Mouse (Mus musculus): ENCODE data around the gene Gusb. TPM values are rescaled to one million over a fixed set of nuclear protein-coding genes. Genes with fewer than 3 reads are reported as not detected.

The Gusb gene
- polyA plus RNA-seq, 1 experiment from 2014 or later: 33.3 TPM

DNA sequence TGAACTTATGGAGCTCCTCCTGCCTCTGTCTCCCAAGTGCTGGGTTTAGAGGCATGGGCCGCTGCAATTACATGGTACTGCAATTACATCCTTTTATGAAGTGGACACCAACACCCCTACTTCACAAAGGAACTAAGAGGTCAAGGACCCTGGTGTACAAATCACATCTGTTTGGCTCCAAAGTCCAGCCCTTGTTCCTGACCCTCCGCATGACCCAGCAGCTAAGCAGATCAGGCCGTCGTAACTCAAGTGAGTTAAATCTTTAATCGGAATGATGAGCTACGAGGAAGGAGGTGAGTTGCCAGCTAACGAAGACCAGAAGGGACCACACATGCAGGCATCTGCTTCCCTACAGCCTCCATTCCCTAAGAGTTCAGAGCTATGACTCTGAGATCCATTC lies 19.5 kb upstream of the Gusb start:
- H3K9me3 ChIP-seq: no peaks in the 10 kb centered on the region
- H3K27me3 ChIP-seq: peaks cover 15% of the 10 kb centered on the region
- no peak overlapping the region for H3K9ac ChIP-seq
- no peak overlapping the region for H3K4me2 ChIP-seq
- peaks cover 8% of the 10 kb centered on the region; the same call in 1 of the 2 replicates for H3K36me3 ChIP-seq
- peaks cover 18% of the 10 kb centered on the region for H3K4me1 ChIP-seq (replicated peaks)
- ATAC-seq (ENCODE audit: low read depth): no peak
- H3K27ac ChIP-seq (replicated peaks): no peak overlapping the region
- H3K4me3 ChIP-seq: no peak overlapping the region
- WGBS: 81% methylated on average over 7 of the region's 7 CpGs

DNA sequence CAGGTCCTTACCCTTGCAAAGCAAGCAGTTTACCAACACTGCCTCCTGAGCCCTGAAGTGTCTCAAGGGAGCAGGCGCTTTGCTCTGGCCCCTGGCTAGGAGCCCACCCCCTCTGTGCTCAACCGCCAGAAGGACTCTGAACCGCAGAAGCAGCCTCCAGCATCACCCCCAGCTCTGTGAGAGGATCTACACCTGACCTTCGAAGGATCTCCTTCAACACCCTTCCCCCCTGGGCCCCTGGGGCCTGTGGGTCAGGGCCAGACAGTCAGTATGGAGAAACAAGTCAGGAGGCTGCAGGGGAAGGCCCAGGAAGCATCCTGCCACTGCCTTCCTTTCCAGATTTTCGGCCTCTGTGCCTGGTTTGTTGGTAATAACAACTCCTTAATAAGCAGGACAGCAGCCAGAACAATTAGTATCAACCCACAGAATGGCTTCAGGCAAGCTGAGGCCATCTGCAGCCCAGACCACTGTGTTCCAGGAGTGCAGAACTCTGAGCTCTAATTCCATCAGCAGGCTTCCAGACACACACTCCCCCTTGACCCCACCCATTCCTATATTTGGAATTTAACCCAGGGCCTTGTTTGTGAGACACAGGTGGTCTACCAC lies 18.6 kb upstream of the Gusb start:
- Histone ChIP-seq H3K9ac (no peak overlapping the region; the same call in 1 of the 2 replicates), H3K9me3 (no peaks in the 10 kb centered on the region), H3K27ac (replicated peaks) (0 out of 2 replicates have a peak overlapping the region, but pooled peaks have one; percentile 15), H3K36me3 (peaks cover 9% of the 10 kb centered on the region; the same call in 1 of the 2 replicates), H3K27me3 (peaks cover 6% of the 10 kb centered on the region; the same call in 1 of the 2 replicates), H3K4me3 (no peak overlapping the region), H3K4me1 (replicated peaks) (peaks cover 18% of the 10 kb centered on the region), H3K4me2 (no peak overlapping the region)
- 73% methylated on average over 5 of the region's 5 CpGs for WGBS
- no peak for ATAC-seq (ENCODE audit: low read depth)

DNA sequence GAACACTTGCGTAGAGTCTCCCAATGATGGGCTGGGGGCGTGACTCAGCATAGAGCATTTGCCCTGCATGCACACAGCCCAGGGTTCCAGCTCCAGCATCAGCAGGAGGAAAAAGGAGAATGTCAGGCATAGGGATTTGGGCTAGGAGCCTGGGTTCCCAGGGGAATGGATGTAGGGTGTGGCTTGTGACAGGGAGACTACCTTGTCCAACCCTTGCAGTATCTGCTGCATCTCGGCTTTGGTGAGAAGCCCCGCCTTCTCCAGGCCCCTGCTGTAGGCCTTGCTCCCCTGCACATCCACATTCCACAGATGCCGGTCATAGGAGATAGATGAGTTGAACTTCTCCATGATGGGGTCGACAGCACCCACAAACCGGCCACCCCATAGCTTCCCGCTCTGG lies 16.6 kb upstream of the Gusb start:
- no peak for ATAC-seq (ENCODE audit: low read depth)
- H3K9ac ChIP-seq: no peak overlapping the region
- H3K27me3 ChIP-seq: no peaks in the 10 kb centered on the region
- no peak overlapping the region for H3K4me3 ChIP-seq
- WGBS: 79% methylated on average over 8 of the region's 8 CpGs
- peaks cover 28% of the 10 kb centered on the region for H3K36me3 ChIP-seq
- H3K9me3 ChIP-seq: no peaks in the 10 kb centered on the region
- no peak overlapping the region for H3K27ac ChIP-seq (replicated peaks)
- peaks cover 18% of the 10 kb centered on the region for H3K4me1 ChIP-seq (replicated peaks)
- no peak overlapping the region for H3K4me2 ChIP-seq

DNA sequence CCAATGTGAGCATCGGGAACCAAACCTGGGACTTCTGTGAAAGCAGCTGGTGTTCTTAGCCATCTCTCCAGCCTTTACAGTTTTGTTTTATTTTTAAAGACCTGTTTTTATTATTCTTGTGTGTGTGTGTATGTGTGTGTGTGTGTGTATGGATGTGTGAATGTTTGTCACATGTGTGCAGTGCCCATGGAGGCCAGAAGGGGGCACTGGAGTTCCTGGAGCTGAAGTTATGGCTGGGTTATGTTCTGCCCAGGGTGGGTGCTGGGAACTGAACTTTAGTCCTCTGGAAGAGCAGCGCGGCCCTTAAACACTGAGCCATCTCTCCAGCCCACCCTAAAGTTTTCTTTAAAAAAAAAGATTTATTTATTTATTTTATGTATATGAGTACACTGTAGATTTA lies 12.3 kb upstream of the Gusb start:
- Histone ChIP-seq H3K27ac (replicated peaks) (no peak overlapping the region), H3K9ac (no peak overlapping the region), H3K4me3 (no peak overlapping the region), H3K4me1 (replicated peaks) (no peaks in the 10 kb centered on the region), H3K27me3 (no peaks in the 10 kb centered on the region), H3K9me3 (no peaks in the 10 kb centered on the region), H3K36me3 (peaks cover 54% of the 10 kb centered on the region), H3K4me2 (no peak overlapping the region)
- ATAC-seq (ENCODE audit: low read depth): no peak
- WGBS: 100% methylated on average over 3 of the region's 3 CpGs

DNA sequence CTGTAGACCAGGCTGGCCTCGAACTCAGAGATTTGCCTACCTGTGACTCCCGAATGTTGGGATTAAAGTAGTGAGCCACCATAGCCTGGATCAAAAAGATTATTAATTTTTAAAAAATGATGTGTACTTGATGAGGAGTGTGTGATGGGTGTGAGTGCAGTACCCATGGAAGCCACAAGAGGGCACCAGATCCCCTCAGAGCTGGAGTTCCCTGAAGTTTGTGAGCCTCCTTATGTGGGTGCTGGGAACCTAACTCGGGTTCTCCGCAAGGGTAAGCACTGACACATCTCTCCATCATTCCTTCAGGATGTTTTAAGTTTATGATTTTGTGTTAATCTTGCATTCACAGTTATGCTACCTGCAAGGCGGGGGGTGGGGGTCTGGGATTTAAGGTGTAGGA lies 8.1 kb upstream of the Gusb start:
- H3K4me3 ChIP-seq: no peak overlapping the region
- no peak for ATAC-seq (ENCODE audit: low read depth)

DNA sequence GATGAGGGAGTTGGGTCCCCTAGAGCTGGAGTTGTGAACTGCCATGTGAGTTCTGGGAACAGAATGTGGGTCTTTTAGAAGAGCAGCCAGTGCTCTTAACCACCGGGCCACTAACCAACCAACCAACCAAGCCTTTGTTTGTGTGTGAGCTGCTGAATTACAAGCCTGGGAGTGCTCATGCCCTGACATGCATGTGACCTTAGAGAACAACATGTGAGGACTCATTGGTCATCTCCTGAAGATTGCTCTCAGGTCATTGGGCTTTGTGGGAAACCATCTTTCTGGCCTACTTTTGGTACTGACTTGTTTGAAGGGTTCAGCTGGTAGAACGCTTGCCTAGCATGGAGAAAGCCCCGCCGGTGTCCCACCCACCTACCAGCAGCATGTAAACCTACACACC lies 6.9 kb upstream of the Gusb start:
- Histone ChIP-seq H3K9ac (no peak overlapping the region), H3K4me1 (replicated peaks) (no peaks in the 10 kb centered on the region), H3K27me3 (no peaks in the 10 kb centered on the region), H3K9me3 (peaks cover 5% of the 10 kb centered on the region; the same call in 1 of the 2 replicates), H3K27ac (replicated peaks) (no peak overlapping the region), H3K4me3 (no peak overlapping the region), H3K4me2 (no peak overlapping the region), H3K36me3 (peaks cover 29% of the 10 kb centered on the region)
- 95% methylated on average over 4 of the region's 4 CpGs for WGBS
- ATAC-seq (ENCODE audit: low read depth): no peak

More for the DNA sequence above, 8.1 kb upstream of the Gusb start:
- Histone ChIP-seq H3K4me1 (replicated peaks) (no peaks in the 10 kb centered on the region), H3K9me3 (no peaks in the 10 kb centered on the region), H3K27ac (replicated peaks) (no peak overlapping the region), H3K36me3 (peaks cover 40% of the 10 kb centered on the region), H3K4me2 (no peak overlapping the region), H3K27me3 (no peaks in the 10 kb centered on the region), H3K9ac (no peak overlapping the region)
- 94% methylated on average over 5 of the region's 5 CpGs for WGBS

DNA sequence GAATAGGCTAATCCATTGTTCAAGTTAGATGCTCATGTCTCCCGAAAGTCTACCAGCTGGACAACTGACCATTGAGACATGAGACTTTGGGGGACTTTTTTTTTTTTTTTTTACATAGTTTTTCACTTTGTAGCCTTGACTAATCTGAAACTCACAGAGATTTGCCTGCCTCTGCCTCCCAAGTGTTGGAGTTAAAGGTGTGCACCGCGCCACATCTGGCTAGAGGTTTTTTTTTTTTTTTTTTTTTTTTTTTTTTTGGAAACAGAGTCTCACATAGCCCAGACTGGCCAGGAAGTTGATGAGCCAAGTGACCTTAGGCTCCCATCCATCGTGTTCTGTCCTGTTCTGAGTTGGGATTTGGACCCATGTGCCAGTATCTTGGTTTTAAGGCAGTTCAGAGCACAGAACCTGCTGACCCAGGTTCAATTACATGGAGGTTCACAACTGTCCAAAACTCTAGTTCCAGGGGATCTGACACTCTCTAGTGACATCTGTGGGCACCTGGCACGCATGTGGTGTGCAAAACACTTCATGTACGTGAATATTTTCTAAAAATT lies 5.3 kb upstream of the Gusb start:
- ATAC-seq (ENCODE audit: low read depth): no peak
- Histone ChIP-seq H3K4me2 (no peak overlapping the region), H3K9ac (no peak overlapping the region), H3K27me3 (no peaks in the 10 kb centered on the region), H3K36me3 (peaks cover 24% of the 10 kb centered on the region), H3K4me3 (no peak overlapping the region), H3K27ac (replicated peaks) (no peak overlapping the region), H3K9me3 (peaks cover 14% of the 10 kb centered on the region), H3K4me1 (replicated peaks) (no peaks in the 10 kb centered on the region; the same call in 1 of the 2 replicates)
- 77% methylated on average over 6 of the region's 6 CpGs for WGBS

DNA sequence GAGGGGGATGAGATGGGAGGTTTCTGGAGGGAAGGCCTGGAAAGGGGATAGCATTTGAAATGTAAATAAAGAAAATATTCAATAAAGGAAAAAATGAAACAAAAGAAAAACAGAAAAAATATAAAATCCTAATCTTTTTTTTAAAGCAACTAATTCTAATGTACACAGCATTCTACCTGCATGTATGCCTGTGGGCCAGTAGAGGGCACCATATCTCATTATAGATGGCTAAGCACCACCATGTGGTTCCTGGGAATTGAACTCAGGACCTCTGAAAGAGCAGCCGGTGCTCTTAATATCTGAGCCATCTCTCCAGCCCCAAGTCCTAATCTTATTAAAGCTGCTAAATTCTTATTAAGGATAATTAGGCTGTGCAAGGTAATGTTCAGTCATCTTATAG lies 4.5 kb upstream of the Gusb start:
- H3K4me2 ChIP-seq: no peak overlapping the region
- no peak overlapping the region for H3K9ac ChIP-seq
- 94% methylated on average over 1 of the region's 1 CpGs for WGBS
- H3K4me3 ChIP-seq: no peak overlapping the region
- H3K27ac ChIP-seq (replicated peaks): no peak overlapping the region
- no peaks in the 10 kb centered on the region for H3K27me3 ChIP-seq
- peaks cover 17% of the 10 kb centered on the region for H3K36me3 ChIP-seq
- peaks cover under 1% of the 10 kb centered on the region for H3K4me1 ChIP-seq (replicated peaks)
- ATAC-seq (ENCODE audit: low read depth): no peak
- H3K9me3 ChIP-seq: peaks cover 14% of the 10 kb centered on the region

DNA sequence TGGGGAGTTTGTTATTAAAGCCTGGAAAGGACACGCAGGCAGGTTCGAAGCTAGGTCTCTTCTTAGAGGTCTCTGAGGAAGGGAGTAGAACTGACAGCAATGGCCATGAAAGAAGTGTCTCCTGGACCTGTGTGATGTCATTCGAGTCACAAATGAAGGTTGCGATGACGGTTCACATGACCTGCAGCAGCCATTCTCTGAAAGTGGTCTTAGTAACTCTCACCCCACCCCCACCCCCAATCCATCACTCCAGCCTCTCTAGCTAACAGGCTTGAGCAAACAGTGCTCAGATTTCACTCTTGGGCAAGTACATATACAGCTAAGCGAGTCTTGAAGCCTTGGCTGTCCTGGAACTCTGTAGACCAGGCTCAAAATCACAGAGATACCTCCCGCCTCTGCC lies 380 bp upstream of the Gusb start:
- H3K4me2 ChIP-seq: peak overlapping the region; percentile 78
- no peaks in the 10 kb centered on the region for H3K36me3 ChIP-seq
- 69% methylated on average over 7 of the region's 7 CpGs for WGBS
- H3K27me3 ChIP-seq: no peaks in the 10 kb centered on the region
- H3K27ac ChIP-seq (replicated peaks): no peak overlapping the region
- peak overlapping the region; percentile 61 for H3K4me3 ChIP-seq
- peaks cover 14% of the 10 kb centered on the region for H3K9me3 ChIP-seq
- no peak for ATAC-seq (ENCODE audit: low read depth)
- H3K4me1 ChIP-seq (replicated peaks): peaks cover 11% of the 10 kb centered on the region
- peak overlapping the region; percentile 80; the same call in 1 of the 2 replicates for H3K9ac ChIP-seq

DNA sequence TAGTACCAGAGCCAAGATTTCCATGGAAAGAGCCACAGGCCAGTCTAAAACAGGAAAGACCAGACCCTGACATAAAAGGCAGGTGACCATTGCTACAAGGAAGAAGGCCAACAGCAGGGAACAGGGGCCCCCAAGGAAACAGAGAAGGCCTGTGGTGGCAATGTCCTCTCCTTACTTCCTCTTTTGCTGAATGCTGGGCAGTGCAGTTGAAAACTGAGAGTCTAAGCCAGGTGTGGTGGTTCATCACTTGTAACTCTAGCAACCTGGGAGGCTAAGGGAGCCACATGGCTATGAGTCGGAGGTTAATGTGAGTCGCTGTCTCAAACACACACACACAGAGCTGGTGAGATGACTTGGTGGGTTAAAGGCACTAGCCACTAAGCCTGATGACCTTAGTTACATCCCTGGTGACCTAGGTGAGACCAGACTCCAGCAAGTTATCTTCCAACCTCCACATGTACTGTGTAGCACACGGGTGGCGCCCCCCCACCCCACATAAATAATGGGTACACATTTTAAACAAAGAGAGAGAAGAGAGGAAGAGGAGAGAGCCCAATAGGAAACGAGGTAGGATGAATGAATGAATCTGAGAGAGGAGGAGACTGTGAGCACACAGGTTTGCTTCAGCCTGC lies 1.4 kb downstream of the Gusb start:
- 76% methylated on average over 5 of the region's 5 CpGs for WGBS

DNA sequence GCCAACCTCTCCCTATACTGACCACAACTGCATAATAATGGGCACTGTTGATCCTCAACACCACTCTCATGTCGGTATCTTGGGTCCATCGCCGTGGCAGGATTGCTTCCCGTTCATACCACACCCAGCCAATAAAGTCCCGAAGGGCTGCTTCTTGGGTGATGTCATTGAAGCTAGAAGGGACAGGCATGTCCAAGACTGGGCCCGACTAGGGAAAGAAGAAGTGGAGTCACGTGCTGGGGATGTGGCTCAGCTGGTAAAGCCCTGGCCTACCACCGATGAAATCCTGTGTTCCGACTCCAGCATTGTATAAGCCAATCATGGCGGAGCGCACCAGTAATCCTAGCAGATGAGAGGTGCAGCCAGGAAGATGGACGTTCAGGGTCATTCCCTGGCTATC lies 2.1 kb downstream of the Gusb start:
- Histone ChIP-seq H3K4me1 (replicated peaks) (peaks cover 11% of the 10 kb centered on the region), H3K9me3 (peaks cover 14% of the 10 kb centered on the region), H3K4me2 (no peak overlapping the region), H3K9ac (no peak overlapping the region), H3K27ac (replicated peaks) (no peak overlapping the region), H3K27me3 (no peaks in the 10 kb centered on the region), H3K36me3 (0 out of 2 replicates have a peak, but pooled peaks cover 4% of the 10 kb centered on the region), H3K4me3 (no peak overlapping the region)
- 94% methylated on average over 12 of the region's 12 CpGs for WGBS
- no peak for ATAC-seq (ENCODE audit: low read depth)

More for the DNA sequence above, 1.4 kb downstream of the Gusb start:
- Histone ChIP-seq H3K36me3 (0 out of 2 replicates have a peak, but pooled peaks cover 3% of the 10 kb centered on the region), H3K4me3 (peak overlapping the region; percentile 61), H3K4me1 (replicated peaks) (peaks cover 11% of the 10 kb centered on the region), H3K27me3 (no peaks in the 10 kb centered on the region), H3K4me2 (peak overlapping the region; percentile 78), H3K9ac (no peak overlapping the region), H3K27ac (replicated peaks) (no peak overlapping the region), H3K9me3 (peaks cover 14% of the 10 kb centered on the region)
- no peak for ATAC-seq (ENCODE audit: low read depth)

DNA sequence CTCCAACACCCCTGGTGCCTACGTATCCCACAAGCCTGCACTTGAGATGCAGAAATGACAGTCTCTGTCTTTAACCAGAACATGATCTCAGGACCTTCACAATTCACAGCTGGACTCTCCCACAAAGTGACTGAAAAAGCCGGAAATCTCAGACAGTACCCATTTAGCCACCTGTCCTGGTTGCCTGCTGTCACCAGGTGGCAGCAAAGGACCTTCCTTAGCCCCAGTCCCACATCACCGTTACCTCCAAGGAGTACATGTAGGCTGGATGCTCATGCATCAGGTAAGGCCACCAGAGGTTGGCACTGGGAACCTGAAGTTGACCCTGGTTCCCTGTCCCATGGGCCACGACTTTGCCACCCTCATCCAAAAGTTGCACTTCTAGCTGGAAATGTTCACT lies 3.8 kb downstream of the Gusb start:
- no peak overlapping the region for H3K9ac ChIP-seq
- peaks cover 11% of the 10 kb centered on the region for H3K4me1 ChIP-seq (replicated peaks)
- no peak overlapping the region for H3K4me3 ChIP-seq
- no peak overlapping the region for H3K4me2 ChIP-seq
- H3K27ac ChIP-seq (replicated peaks): no peak overlapping the region
- H3K9me3 ChIP-seq: peaks cover 2% of the 10 kb centered on the region; the same call in 1 of the 2 replicates
- ATAC-seq (ENCODE audit: low read depth): no peak
- H3K27me3 ChIP-seq: no peaks in the 10 kb centered on the region
- WGBS: 40% methylated on average over 4 of the region's 4 CpGs
- H3K36me3 ChIP-seq: 0 out of 2 replicates have a peak, but pooled peaks cover 4% of the 10 kb centered on the region

Data from neural tube, embryonic 13.5 days (tissue).